Mouse (Mus musculus) small intestine, adult 2 months (tissue): Measurements from ENCODE around the gene Wdr89.

Experiments
- CTCF ChIP-seq: fragments of 200-500 bp; IDR thresholded peaks from 2 replicates; pipeline ENCODE4 v1.5.1; 2012; ENCODE audit warnings: low read depth, mild to moderate bottlenecking, control low read depth, inconsistent platforms, low read length, moderate library complexity, mixed read lengths; ENCODE audit not compliant: insufficient replicate concordance, insufficient read length; ENCODE audit errors: extremely low read depth
- POLR2A ChIP-seq: fragments of 200-500 bp; IDR thresholded peaks from 2 replicates; pipeline ENCODE4 v1.6.1; 2012; ENCODE audit warnings: low read depth, mild to moderate bottlenecking, control low read depth, inconsistent platforms, low read length, moderate library complexity

DNA sequence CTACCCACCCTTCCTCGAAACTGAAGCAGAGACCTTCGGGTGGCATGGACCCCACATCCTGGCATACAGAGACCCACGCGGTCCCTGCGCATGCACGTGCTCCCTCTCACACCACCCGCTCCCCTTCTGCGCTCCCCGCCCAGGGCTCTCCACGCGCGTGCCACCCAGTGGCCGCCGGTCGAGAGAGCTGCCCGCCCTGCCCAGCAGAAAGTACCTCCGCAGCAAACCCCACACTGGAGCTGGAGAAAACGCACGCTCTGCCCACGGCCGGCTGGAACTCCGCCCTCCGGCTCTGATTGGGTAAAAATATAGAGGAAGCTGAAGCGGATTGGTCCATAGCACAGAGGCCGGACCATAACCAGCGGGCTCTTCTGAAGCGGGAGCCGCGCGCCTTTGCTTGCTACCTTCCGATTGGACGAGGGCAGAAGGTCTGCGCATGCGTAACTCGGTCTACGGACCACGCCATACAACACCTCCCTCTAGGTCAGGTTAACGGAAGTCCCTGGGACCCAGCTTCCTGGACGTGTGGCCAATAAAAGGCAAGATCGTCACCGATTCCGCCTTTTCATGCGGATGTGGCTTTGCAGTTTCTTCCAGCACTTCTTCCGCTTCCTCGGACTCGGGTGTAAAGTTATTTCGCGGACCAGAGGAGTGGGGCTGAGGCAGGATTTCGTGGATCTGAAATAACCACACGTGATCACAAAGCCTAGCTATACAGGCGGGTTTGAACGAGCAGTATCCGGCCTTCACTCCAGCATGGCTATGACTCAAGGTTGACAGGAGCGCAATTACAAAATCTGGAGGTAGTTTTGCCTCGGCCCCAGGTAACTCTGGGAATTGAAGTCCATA, at the start of gene Wdr89:
- TF ChIP-seq CTCF (peak; percentile 46; the same call in 1 of the 2 replicates), POLR2A (peak; percentile 87)
